In the genomic region with DNA sequence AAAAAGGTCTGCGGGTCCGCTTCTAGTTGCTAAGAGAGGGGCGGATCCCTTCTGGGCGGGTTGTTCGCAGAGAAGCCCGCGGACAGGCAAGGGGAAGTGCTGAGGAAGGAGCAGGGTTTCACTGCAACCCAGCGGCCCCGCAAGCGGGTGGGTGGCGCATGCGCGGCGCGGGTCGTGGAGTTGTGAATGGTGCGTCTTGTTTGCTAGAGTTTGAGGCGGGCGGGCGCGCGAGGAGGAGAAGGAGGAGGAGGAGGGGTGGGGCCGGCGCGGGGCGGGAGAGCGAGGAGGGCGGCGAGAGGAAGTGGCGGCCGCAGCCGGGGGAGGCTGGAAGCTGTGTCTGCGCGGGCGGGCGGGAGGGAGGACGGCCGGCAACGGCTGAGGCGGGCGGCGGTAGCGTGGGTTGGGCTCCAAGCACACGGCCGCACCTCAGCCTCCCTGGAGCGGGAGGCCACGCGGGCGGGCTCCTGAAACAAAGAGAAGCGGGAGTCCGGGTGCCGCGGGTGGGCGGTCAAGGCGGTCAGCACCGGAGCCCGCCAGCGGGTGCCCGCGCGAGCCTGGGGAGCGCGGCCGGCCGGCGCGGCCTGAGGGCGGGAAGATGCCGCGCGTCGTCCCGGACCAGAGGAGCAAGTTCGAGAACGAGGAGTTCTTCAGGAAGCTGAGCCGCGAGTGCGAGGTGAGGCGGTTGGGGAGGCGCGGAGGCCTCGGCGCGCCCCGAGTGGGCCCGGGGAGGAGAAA, we compare ENCODE assay signal across 8 mouse cellular contexts. TPM values are rescaled to one million over a fixed set of nuclear protein-coding genes. Genes with fewer than 3 reads are reported as not detected.
DNase-seq lines count a peak whose midpoint lies in the region; ATAC-seq lines count a peak whose summit lies in the region.

A gene (plus strand): TSS at position 294 of the 735 bp plus-strand sequence.

- H3K9me3 ChIP-seq in intestine, embryonic 14.5 days (ENCODE audit: control insufficient read depth, low read length) = no peaks in the 10 kb centered on the region

- peak within 1 kb of the TSS; percentile 99 for H3K27ac ChIP-seq in intestine, embryonic 14.5 days (ENCODE audit: low read depth)

- no peaks in the 10 kb centered on the region for H3K27me3 ChIP-seq in intestine, embryonic 14.5 days (replicated peaks; ENCODE audit: control insufficient read depth, insufficient read depth, low read length)

- peak within 1 kb of the TSS; percentile 98 for H3K9ac ChIP-seq in intestine, embryonic 14.5 days (ENCODE audit: low read length)

- intact Hi-C loops in left cerebral cortex, postnatal 14 days (cut with DNase I) = loop anchor here (5.0 kb wide), 1 partner anchor 37 kb away; no protein-coding TSS in a partner anchor

- ATAC-seq in intestine, embryonic 14.5 days (replicated peaks; ENCODE audit: low FRiP score, low TSS enrichment, low read depth) = peak; percentile 96
- ATAC-seq in megakaryocyte-erythroid progenitor cell, adult 5-6 weeks (replicated peaks; ENCODE audit: low FRiP score, low TSS enrichment, poor library complexity, severe bottlenecking) = peak; percentile 89

- peaks cover 3% of the 10 kb centered on the region; the same call in 1 of the 2 replicates for H3K36me3 ChIP-seq in intestine, embryonic 14.5 days (ENCODE audit: control insufficient read depth, insufficient read depth, low read length)

- H3K4me1 ChIP-seq in intestine, embryonic 14.5 days (replicated peaks; ENCODE audit: control insufficient read depth, insufficient read depth, low read length) = peaks cover 9% of the 10 kb centered on the region

- WGBS in intestine, embryonic 14.5 days = under 1% methylated on average over 71 of the region's 86 CpGs

- peak within 1 kb of the TSS; percentile 76 for H3K4me2 ChIP-seq in intestine, embryonic 14.5 days (ENCODE audit: low read length)

- H3K4me3 ChIP-seq in intestine, embryonic 14.5 days (ENCODE audit: low read depth, low read length) = peak within 1 kb of the TSS; percentile 85

- peak; percentile 95 to 96 for DNase-seq in adrenal gland, adult 18-20 months (ENCODE audit: low spot score in 2 of 2)
- DNase-seq in embryo, embryonic 11 days = peak; percentile 98
- DNase-seq in gastrocnemius, postnatal 25 days = peak; percentile 98
- peak; percentile 93 for DNase-seq in intestine, embryonic 14.5 days (ENCODE audit: low spot score)
- DNase-seq in left cerebral cortex, postnatal 14 days (ENCODE audit: low spot score in 2 of 2) = peak; percentile 94 to 95
- DNase-seq in right cerebral cortex, postnatal 14 days = peak; percentile 93
- peak; percentile 91 for DNase-seq in urinary bladder, postnatal 25 days (ENCODE audit: low spot score)

RNA-seq across cellular contexts. Expression of the gene that starts here (rescaled TPM):
- total RNA-seq in adrenal gland, adult 18-20 months (2021) = 100 to 1,000 TPM in 1 of 2 experiments, 10 to 100 TPM in 1; 89.7 to 105 TPM
- 10 to 100 TPM; 42.1 to 42.2 TPM for total RNA-seq in gastrocnemius, postnatal 25 days (2021)
- polyA plus RNA-seq in intestine, embryonic 14.5 days (2014; fragmentation: Nextera tagmentation; extraction: Ambion mirVana) = 52.5 and 62.8 TPM in 2 replicates
- total RNA-seq in left cerebral cortex, postnatal 14 days (2021) = 10 to 100 TPM; 20.7 to 23.1 TPM
- total RNA-seq in megakaryocyte-erythroid progenitor cell, adult 5-6 weeks (2014; fragmentation: Nextera tagmentation) = 29.5 and 34.0 TPM in 2 replicates
- 48.2 and 98.0 TPM in 2 replicates for total RNA-seq in megakaryocyte-erythroid progenitor cell, adult 5-6 weeks (2017)

Comparison
In these comparisons a context has a peak if more than half of its experiments do, and no peak if none do; other contexts are left out.
1. Peak in every context shown above with its lines: DNase-seq, ATAC-seq, H3K4me3 ChIP-seq and H3K27ac ChIP-seq.